Mouse (Mus musculus) liver, embryonic 12.5 days (tissue): Measurements from ENCODE around the gene Brd4. TPM values are rescaled to one million over a fixed set of nuclear protein-coding genes. Genes with fewer than 3 reads are reported as not detected.

ENCODE experiments used
- ATAC-seq: fragments of 200-750 bp; cut with Nextera tagmentation; 2 replicates; pipeline ENCODE4 v1.8.0; 2017; ENCODE audit warnings: moderate number of reproducible peaks, mild to moderate bottlenecking, moderate library complexity
- H3K27ac ChIP-seq: fragments of 300-500 bp; sonication (generic); 2 replicates; pipeline ENCODE4 v1.5.1; 2016; ENCODE audit warnings: mild to moderate bottlenecking
- H3K27me3 ChIP-seq: fragments of 300-500 bp; sonication (generic); replicated peaks from 2 replicates; pipeline ENCODE4 v1.6.1; 2016; ENCODE audit warnings: mild to moderate bottlenecking, moderate library complexity
- H3K36me3 ChIP-seq: fragments of 300-500 bp; sonication (generic); 2 replicates; pipeline ENCODE4 v1.6.1; 2016; ENCODE audit warnings: mild to moderate bottlenecking, moderate library complexity
- H3K4me1 ChIP-seq: fragments of 300-500 bp; sonication (generic); 2 replicates; pipeline ENCODE4 v1.6.1; 2016
- H3K4me2 ChIP-seq: fragments of 300-500 bp; sonication (generic); 2 replicates; pipeline ENCODE4 v1.6.1; 2016; ENCODE audit warnings: mild to moderate bottlenecking, moderate library complexity
- H3K4me3 ChIP-seq: fragments of 300-500 bp; sonication (generic); 2 replicates; pipeline ENCODE4 v1.5.1; 2016; ENCODE audit warnings: mild to moderate bottlenecking, moderate library complexity
- H3K9ac ChIP-seq: fragments of 300-500 bp; sonication (generic); 2 replicates; pipeline ENCODE4 v1.6.1; 2016; ENCODE audit warnings: mild to moderate bottlenecking, moderate library complexity
- H3K9me3 ChIP-seq: fragments of 300-500 bp; sonication (generic); replicated peaks from 2 replicates; pipeline ENCODE4 v1.6.1; 2016; ENCODE audit warnings: mild to moderate bottlenecking, moderate library complexity
- WGBS: fragments of 180-500 bp; shearing (Covaris S2); methylation state at CpG from one replicate; pipeline ENCODE4 v1.1.7; 2016; ENCODE audit not compliant: insufficient replicate concordance; 5-methylcytosine and 5-hydroxymethylcytosine counted together
- polyA plus RNA-seq: library from polyadenylated mRNA; unstranded; fragments of >200 nt; fragmentation: Nextera tagmentation; extraction: Ambion mirVana; gene quantifications from 2 replicates; pipeline ENCODE4 v1.2.1, GENCODE M21; 2016

The Brd4 gene
- polyA plus RNA-seq, 1 experiment from 2014 or later = 55.1 TPM

- no peaks in the 10 kb centered on the region for H3K9me3 ChIP-seq
- WGBS = 73% methylated on average over 2 of the region's 2 CpGs
- no peak for ATAC-seq
- no peak overlapping the region for H3K4me2 ChIP-seq
- H3K27me3 ChIP-seq = no peaks in the 10 kb centered on the region
- peaks cover 14% of the 10 kb centered on the region for H3K36me3 ChIP-seq
- no peak overlapping the region for H3K9ac ChIP-seq
- no peak overlapping the region for H3K4me3 ChIP-seq
- H3K27ac ChIP-seq = no peak overlapping the region
- H3K4me1 ChIP-seq = peaks cover 72% of the 10 kb centered on the region
These were observed 31.3 kb downstream of the Brd4 start for GRCm38 (mm10) chr17:32253261-32253660.

GRCm38 (mm10) chr17:32251827-32252470, 32.6 kb downstream of the Brd4 start:
- Histone ChIP-seq H3K4me3 (no peak overlapping the region), H3K27ac (no peak overlapping the region), H3K4me2 (no peak overlapping the region), H3K27me3 (no peaks in the 10 kb centered on the region), H3K9me3 (no peaks in the 10 kb centered on the region), H3K9ac (no peak overlapping the region), H3K4me1 (peaks cover 60% of the 10 kb centered on the region), H3K36me3 (peaks cover 14% of the 10 kb centered on the region)
- WGBS = 50% methylated on average over 2 of the region's 2 CpGs
- ATAC-seq = no peak

- ATAC-seq = no peak
- Histone ChIP-seq H3K9ac (no peak overlapping the region), H3K27me3 (no peaks in the 10 kb centered on the region), H3K4me3 (no peak overlapping the region), H3K9me3 (no peaks in the 10 kb centered on the region), H3K27ac (no peak overlapping the region), H3K4me2 (no peak overlapping the region), H3K4me1 (peaks cover 63% of the 10 kb centered on the region), H3K36me3 (peaks cover 14% of the 10 kb centered on the region)
- 76% methylated on average over 1 of the region's 1 CpGs for WGBS
These were observed 34.5 kb downstream of the Brd4 start for GRCm38 (mm10) chr17:32250066-32250465.

- peaks cover 14% of the 10 kb centered on the region for H3K36me3 ChIP-seq
- peaks cover 49% of the 10 kb centered on the region; the same call in 1 of the 2 replicates for H3K4me1 ChIP-seq
- no peaks in the 10 kb centered on the region for H3K27me3 ChIP-seq
- ATAC-seq = no peak
- WGBS = 67% methylated on average over 1 of the region's 1 CpGs
- no peak overlapping the region for H3K9ac ChIP-seq
- H3K4me3 ChIP-seq = no peak overlapping the region
- H3K27ac ChIP-seq = no peak overlapping the region
- no peak overlapping the region for H3K4me2 ChIP-seq
- no peaks in the 10 kb centered on the region for H3K9me3 ChIP-seq
These were observed 36.3 kb downstream of the Brd4 start for GRCm38 (mm10) chr17:32248192-32248591.

GRCm38 (mm10) chr17:32247616-32248015, 36.9 kb downstream of the Brd4 start:
- peaks cover 10% of the 10 kb centered on the region for H3K36me3 ChIP-seq
- H3K27ac ChIP-seq = no peak overlapping the region
- H3K4me2 ChIP-seq = no peak overlapping the region
- H3K9ac ChIP-seq = no peak overlapping the region
- H3K9me3 ChIP-seq = no peaks in the 10 kb centered on the region
- WGBS = 91% methylated on average over 1 of the region's 1 CpGs
- ATAC-seq = no peak
- H3K4me1 ChIP-seq = peaks cover 46% of the 10 kb centered on the region; the same call in 1 of the 2 replicates
- H3K4me3 ChIP-seq = no peak overlapping the region
- H3K27me3 ChIP-seq = no peaks in the 10 kb centered on the region

GRCm38 (mm10) chr17:32246117-32246516, 38.4 kb downstream of the Brd4 start:
- Histone ChIP-seq H3K27me3 (no peaks in the 10 kb centered on the region), H3K27ac (no peak overlapping the region), H3K4me3 (no peak overlapping the region), H3K36me3 (peaks cover 15% of the 10 kb centered on the region), H3K4me1 (peaks cover 40% of the 10 kb centered on the region; the same call in 1 of the 2 replicates), H3K4me2 (no peak overlapping the region), H3K9ac (no peak overlapping the region), H3K9me3 (no peaks in the 10 kb centered on the region)
- 68% methylated on average over 5 of the region's 5 CpGs for WGBS
- no peak for ATAC-seq

- Histone ChIP-seq H3K4me1 (peaks cover 41% of the 10 kb centered on the region), H3K4me2 (no peak overlapping the region), H3K4me3 (no peak overlapping the region), H3K36me3 (peaks cover 22% of the 10 kb centered on the region), H3K9me3 (no peaks in the 10 kb centered on the region), H3K9ac (no peak overlapping the region), H3K27me3 (no peaks in the 10 kb centered on the region), H3K27ac (no peak overlapping the region)
- 76% methylated on average over 2 of the region's 2 CpGs for WGBS
- ATAC-seq = no peak
These were observed 43.5 kb downstream of the Brd4 start for GRCm38 (mm10) chr17:32240881-32241531.

GRCm38 (mm10) chr17:32238589-32238988, 45.9 kb downstream of the Brd4 start:
- peaks cover 32% of the 10 kb centered on the region for H3K4me1 ChIP-seq
- no peak for ATAC-seq
- no peak overlapping the region for H3K4me3 ChIP-seq
- H3K27ac ChIP-seq = no peak overlapping the region
- H3K36me3 ChIP-seq = peaks cover 24% of the 10 kb centered on the region
- H3K4me2 ChIP-seq = no peak overlapping the region
- WGBS = 20% methylated on average over 1 of the region's 1 CpGs
- no peaks in the 10 kb centered on the region for H3K9me3 ChIP-seq
- H3K27me3 ChIP-seq = no peaks in the 10 kb centered on the region
- H3K9ac ChIP-seq = no peak overlapping the region

- peaks cover 22% of the 10 kb centered on the region; the same call in 1 of the 2 replicates for H3K36me3 ChIP-seq
- no peak overlapping the region for H3K9ac ChIP-seq
- ATAC-seq = no peak
- no peak overlapping the region for H3K4me2 ChIP-seq
- H3K4me3 ChIP-seq = no peak overlapping the region
- H3K4me1 ChIP-seq = peaks cover 32% of the 10 kb centered on the region
- no peak overlapping the region for H3K27ac ChIP-seq
- no peaks in the 10 kb centered on the region for H3K9me3 ChIP-seq
- WGBS = 85% methylated on average over 5 of the region's 5 CpGs
- H3K27me3 ChIP-seq = no peaks in the 10 kb centered on the region
These were observed 48.9 kb downstream of the Brd4 start for GRCm38 (mm10) chr17:32235534-32236191.

GRCm38 (mm10) chr17:32233174-32233573, 51.3 kb downstream of the Brd4 start:
- Histone ChIP-seq H3K27me3 (no peaks in the 10 kb centered on the region), H3K4me2 (no peak overlapping the region), H3K9ac (no peak overlapping the region), H3K27ac (no peak overlapping the region), H3K36me3 (peaks cover 37% of the 10 kb centered on the region), H3K9me3 (no peaks in the 10 kb centered on the region), H3K4me1 (peaks cover 10% of the 10 kb centered on the region), H3K4me3 (no peak overlapping the region)
- no peak for ATAC-seq

GRCm38 (mm10) chr17:32229256-32229655, 55.3 kb downstream of the Brd4 start:
- Histone ChIP-seq H3K4me3 (no peak overlapping the region), H3K4me2 (no peak overlapping the region), H3K9me3 (no peaks in the 10 kb centered on the region), H3K27ac (no peak overlapping the region), H3K36me3 (peaks cover 64% of the 10 kb centered on the region), H3K4me1 (peaks cover 6% of the 10 kb centered on the region), H3K27me3 (no peaks in the 10 kb centered on the region), H3K9ac (no peak overlapping the region)
- no peak for ATAC-seq
- WGBS = 92% methylated on average over 4 of the region's 4 CpGs

- H3K4me2 ChIP-seq = no peak overlapping the region
- no peak overlapping the region for H3K27ac ChIP-seq
- whole genome bisulfite sequencing = 63% methylated on average over 3 of the region's 3 CpGs
- H3K9me3 ChIP-seq = no peaks in the 10 kb centered on the region
- H3K9ac ChIP-seq = no peak overlapping the region
- H3K36me3 ChIP-seq = peaks cover 100% of the 10 kb centered on the region
- H3K4me3 ChIP-seq = no peak overlapping the region
- no peaks in the 10 kb centered on the region for H3K27me3 ChIP-seq
- no peaks in the 10 kb centered on the region for H3K4me1 ChIP-seq
- ATAC-seq = no peak
These were observed 63.6 kb downstream of the Brd4 start for GRCm38 (mm10) chr17:32220873-32221272.
